Mouse (Mus musculus) ES-E14 (cell line): Measurements from ENCODE around the gene Herpud1.

Experiments used
- CHD2 ChIP-seq: IDR thresholded peaks from 2 replicates; pipeline ENCODE4 v1.6.1; 2014; ENCODE audit warnings: mild to moderate bottlenecking, low read depth, low read length, inconsistent platforms
- HCFC1 ChIP-seq: IDR thresholded peaks from 2 replicates; pipeline ENCODE4 v1.6.1; 2012; ENCODE audit warnings: low read length, inconsistent platforms, borderline replicate concordance; ENCODE audit not compliant: insufficient read depth
- MAFK ChIP-seq: IDR thresholded peaks from 2 replicates; pipeline ENCODE4 v1.6.1; 2014; ENCODE audit warnings: mild to moderate bottlenecking, low read depth, low read length, inconsistent platforms; ENCODE audit not compliant: insufficient read depth

GRCm38 (mm10) chr8:94409523-94409922 lies 23.3 kb downstream of the Herpud1 start:
- TF ChIP-seq CHD2 (no peak), HCFC1 (no peak), MAFK (no peak)
